Mouse (Mus musculus) c-Kit-negative CD71-positive TER-119-positive erythroid progenitor cells, embryonic 14.5 days (primary cell): ENCODE results near the gene Cic.

Experiments
- DNase-seq: peaks from one replicate; pipeline ENCODE4 v3.0.0-alpha.2; 2013; ENCODE audit warnings: low read depth, low spot score

The Cic gene

DNA sequence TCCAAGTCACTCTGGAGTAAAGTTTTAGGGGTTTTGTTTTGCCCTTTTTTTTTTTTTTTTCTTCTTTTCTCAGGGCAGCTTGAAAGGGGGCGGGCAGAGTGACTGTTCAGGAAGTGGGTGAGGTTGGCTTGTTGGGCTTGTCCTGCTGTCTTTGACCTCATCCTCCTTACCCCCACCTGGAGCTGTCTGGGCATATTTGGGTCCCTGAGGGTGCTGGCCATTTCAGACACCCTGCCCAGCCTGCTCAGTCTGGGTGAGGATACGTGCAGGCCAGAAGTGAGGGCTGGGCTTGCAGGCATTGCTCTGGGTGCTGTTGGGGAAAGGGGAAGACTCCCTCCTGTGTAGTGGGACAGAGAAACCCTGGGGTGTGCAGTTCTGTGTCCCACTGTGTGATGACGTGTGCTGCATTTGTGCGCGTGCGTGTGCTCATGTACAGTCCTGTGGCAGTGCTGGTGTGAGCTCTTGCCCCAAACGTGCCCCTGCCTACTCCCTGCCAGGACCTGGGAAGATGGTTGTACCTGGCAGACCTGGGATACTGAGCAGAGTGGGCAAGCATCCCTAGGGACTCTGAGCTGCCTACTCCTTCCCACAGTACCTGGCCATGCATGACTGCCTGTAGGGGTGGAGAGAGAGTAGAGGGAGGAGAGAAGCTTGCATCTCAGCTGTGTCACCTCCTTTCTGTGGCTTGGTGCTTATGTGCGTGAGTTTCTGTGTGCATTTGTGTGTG, 2.2 kb downstream of the Cic start:
- no peak for DNase-seq

DNA sequence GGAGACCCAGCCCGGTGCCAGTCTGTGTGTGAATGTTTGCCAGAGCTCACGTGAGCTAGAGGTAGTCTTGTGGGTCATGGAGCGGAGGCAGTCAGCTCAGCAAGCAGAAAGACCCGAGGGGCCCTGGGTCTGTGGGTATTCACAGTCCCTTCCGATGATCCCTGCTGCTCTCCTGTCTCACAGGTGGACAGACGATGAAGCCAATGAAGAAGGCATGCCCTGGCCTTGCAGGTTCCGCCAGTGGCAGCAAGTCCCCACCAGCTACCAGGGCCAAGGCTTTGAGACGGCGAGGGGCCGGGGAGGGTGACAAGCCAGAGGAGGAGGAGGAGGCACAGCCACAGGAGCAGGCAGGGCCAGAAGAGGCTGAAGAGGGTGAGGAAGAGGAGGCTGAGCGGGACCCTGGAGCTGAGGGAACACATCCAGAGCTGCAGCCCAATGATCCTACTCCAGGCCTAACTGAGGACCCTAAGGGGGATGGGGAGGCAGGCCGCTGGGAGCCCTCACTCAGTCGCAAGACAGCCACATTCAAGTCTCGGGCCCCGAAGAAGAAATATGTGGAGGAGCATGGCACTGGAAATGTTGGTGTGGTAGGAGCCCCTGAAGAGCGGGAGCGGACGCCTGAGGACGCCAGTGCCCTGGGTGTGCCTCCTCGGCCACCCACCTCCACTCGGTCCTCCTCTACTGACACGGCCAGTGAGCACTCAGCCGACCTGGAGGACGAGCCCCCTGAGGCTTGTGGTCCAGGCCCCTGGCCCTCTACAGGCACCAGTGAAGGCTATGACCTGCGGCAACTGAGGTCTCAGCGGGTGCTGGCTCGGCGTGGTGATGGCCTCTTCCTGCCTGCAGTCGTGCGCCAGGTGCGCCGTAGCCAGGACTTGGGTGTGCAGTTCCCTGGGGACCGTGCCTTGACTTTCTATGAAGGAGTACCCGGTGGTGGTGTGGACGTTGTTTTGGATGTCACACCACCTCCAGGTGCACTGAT, 3.4 kb downstream of the Cic start:
- no peak for DNase-seq

- no peak for DNase-seq
Observed at GRCm38 (mm10) chr7:25271651-25272444, 4.3 kb downstream of the Cic start.

- DNase-seq, result no peak
Observed at GRCm38 (mm10) chr7:25272445-25273258, 5.1 kb downstream of the Cic start.

DNA sequence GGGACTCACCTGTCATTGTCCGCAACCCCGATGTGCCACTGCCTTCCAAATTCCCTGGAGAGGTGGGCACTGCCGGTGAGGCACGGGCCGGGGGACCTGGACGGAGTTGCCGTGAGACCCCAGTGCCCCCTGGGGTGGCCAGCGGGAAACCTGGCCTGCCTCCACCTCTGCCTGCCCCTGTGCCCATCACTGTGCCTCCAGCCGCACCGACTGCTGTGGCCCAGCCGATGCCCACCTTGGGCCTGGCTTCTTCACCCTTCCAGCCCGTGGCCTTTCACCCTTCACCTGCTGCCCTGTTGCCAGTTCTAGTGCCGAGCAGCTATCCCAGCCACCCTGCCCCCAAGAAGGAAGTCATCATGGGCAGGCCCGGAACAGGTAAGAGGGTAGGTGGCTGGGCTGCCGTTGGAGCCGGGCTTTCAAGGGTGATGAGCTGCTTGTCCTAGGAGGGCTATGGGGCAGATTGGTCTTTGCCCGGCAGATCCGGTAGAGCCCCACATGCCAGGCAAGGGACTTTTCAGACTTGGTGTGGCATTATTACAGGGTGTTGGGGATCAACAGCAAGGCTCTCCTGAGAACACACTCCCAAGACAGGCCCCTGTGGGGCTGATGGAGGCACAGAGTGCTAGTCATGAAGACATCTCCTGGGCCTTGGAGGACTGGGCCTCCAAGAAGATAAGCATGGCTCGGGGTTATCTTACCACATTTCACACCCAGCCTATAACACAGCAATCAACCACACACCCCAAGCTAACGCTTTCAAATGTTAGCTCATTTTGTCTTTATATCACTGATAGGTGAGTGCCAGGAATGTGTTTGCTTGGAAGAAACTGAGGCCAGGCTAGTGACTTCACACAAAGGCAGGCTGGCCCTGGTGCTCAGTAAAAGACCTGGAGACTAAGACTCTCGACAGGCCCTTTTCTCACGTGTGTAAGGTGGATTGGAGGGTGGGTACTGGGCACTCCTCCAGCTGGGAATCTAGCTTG, 6.0 kb downstream of the Cic start:
- DNase-seq, result no peak

DNA sequence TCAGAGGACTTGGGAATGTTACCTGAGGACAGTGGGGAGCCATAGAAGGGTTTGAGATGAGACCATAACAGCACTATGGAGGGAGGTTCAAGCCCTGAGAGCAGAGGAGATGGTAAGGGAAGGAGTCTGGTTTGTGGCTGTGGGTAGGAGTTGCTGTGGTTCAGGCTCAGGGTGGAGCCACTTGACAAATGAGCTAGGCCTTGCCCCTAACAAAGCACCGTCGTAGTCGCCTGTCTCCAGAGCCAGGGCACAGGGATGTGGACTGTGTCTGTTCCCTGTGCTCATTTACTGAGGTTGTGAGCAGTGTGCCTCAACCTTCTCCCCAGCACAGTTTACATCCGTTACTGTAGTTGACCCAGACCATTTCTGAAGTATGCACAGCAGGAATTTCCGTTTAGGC, 7.1 kb downstream of the Cic start:
- no peak for DNase-seq

- no peak for DNase-seq
Observed at GRCm38 (mm10) chr7:25274996-25275395, 7.5 kb downstream of the Cic start.

DNA sequence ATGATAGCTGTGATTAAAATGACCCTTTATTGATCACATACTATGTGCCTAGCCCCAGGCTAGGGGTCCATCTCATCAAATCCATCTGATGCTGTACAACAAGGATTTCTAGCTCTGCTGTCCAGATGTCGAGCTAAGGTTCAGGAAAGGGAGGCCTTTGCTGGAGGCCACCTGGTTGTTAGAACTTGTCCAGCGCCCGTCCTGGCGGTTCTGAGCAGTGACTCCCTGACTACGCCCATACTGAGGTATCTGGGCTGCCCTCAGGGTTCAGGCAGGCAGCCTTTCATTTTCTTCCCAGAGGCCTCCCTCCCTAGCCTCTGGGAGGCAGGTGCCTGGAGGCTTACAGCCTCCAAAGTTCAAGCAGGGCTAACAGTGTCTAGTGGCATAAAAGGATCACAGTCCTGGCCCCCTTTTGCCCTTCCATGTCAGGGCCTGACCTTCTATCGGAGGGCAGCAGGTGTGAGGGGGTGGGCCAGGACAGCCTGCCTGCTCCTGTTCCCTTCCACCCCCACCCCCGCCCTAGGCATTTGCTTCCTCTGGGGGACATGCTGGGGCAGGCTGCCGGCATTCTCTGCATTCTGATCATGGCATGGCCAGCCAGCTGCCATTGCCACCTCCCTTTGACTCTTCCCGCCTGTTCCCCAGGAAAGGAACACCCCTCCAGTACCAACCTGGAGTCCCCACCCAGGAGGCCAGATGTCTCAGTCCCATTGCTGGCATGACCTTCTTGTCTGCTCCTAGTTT, 8.2 kb downstream of the Cic start:
- no peak for DNase-seq

DNA sequence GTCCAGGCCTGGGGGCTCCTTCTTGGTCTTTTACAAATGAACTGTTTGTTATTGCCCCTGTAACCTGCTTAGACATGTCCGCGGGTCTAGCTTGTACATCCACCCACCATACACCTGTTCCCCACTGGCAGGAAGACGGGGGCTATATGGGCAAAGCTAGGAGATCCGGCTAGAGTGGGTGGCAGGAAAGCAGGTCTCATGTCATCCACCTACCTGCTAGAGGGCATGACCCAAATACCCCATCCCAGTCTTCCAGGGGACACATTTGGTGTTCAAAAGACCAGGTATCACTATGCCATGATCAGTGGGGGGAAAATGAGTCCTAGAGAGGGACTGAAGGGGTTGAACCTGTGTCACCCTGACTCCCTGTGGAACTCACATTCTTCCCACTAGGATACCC, 9.9 kb downstream of the Cic start:
- no peak for DNase-seq

DNA sequence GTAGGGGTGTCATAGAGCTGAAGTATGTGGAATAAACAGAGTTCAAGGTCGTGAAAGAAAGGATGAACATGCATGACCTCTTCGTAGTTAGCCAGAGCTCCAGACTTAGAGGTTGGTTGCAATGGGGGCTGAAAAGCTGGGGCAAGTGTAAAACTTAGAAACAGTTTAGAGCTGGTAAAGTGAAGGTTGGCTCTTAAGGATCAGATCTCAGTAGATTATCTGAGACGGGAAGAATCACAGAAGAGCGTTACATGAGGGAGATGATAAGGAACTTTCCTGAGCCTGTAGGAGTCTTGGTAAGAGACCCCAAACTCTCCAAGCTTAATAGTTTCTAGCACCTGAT, 10.5 kb downstream of the Cic start:
- no peak for DNase-seq

GRCm38 (mm10) chr7:25278341-25279075, 11.0 kb downstream of the Cic start:
- DNase-seq, result peak; percentile 76

DNA sequence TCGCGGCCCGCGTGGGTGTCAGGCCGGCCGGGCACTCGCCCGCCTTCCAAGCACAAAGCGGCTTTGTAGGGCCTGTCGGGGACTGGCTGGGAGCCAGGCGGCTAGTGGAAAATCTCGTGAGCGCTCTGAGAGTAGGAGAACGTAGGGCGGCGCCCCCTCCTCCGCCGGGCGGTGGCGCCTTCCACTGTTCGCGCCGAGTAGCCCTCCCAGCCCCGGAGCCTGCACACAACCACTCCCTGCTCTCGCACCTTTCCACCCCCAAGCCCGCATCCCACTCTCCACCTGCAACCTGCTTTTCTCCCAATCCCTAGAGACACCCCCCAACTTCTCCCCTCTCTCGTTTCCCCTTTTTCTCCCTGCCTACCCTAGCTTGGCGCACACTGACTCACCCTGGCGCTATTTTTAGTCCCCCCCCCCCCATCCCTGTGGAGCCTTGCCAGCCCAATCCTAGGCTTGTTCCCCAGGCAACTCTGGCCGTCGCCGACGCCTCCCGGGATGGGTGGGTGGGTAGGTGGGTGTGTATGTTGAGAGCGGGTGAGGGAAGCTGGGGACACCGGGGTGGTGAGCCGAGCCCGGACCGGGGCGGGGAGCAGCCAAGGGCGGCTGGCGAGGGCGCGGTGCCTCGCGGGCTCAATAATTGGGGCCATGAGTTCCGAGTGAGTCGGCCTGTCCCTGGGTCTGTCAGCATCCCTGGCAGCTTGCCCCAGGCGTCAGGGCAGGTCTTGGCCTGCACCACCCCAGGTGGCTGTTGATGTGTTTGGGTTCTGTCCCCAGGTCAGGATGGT, 11.8 kb downstream of the Cic start:
- no peak for DNase-seq

DNA sequence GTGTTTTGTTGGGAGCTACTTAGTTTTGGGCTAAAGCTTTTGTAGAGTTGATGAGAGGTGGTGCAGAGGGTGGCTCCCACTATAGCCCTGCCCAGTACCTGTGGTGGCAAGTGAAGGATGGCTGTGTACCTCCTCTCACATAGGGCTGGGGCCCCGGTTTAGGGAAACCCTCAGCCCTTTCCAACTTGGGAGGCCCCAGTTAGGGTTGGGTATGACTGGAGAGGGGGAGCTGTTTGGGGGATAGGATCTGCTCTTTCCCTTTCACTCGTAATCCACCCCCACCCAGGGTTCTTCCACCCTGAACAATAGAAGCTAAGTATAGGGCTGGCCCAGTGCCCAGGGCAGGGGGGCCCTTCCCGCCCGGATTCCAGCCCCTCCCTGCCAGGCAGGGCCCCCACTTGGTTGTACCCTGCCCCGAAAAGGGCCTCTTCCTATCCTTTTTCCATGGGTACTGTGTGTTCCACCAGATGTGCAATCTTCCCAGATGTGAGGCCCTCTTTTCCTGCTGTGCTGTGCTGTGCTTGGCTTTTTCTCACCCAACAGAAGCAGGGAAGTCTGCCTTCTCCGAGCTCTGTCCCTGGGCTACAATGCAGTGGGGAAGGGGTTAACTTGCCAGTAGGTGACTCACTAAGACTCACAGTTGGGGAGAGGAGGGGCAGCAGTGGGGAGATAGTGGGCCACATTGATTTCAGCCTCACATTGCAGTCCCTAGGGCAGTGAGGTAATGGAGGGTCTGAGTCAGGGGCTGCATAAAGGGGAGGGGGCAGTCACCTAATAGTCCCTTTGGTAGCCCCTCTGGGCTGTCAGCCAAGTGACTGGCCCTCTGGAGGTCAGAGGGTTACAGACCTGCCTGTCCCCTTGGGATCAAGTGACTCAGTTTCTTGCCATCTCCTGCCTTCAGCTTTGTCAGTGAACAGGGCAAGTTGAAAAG, 12.6 kb downstream of the Cic start:
- no peak for DNase-seq

- DNase-seq, result no peak
Observed at GRCm38 (mm10) chr7:25281166-25281733, 13.7 kb downstream of the Cic start.

- DNase-seq, result peak; percentile 92
Observed at GRCm38 (mm10) chr7:25281734-25282601, 14.5 kb downstream of the Cic start.
